Mouse (Mus musculus) forebrain, embryonic 12.5 days (tissue): ENCODE results near the gene Rrm1. TPM values are rescaled to one million over a fixed set of nuclear protein-coding genes. Genes with fewer than 3 reads are reported as not detected.

Source experiments
- ATAC-seq: fragments of 200-750 bp; cut with Nextera tagmentation; 2 replicates; pipeline ENCODE4 v1.8.0; 2017; ENCODE audit warnings: moderate TSS enrichment; ENCODE audit not compliant: low FRiP score
- H3K27ac ChIP-seq: fragments of 300-500 bp; sonication (generic); 2 replicates; pipeline ENCODE4 v1.5.1; 2016; ENCODE audit warnings: mild to moderate bottlenecking
- H3K27me3 ChIP-seq: fragments of 300-500 bp; sonication (generic); 2 replicates; pipeline ENCODE4 v1.6.1; 2016; ENCODE audit warnings: mild to moderate bottlenecking
- H3K36me3 ChIP-seq: fragments of 300-500 bp; sonication (generic); replicated peaks from 2 replicates; pipeline ENCODE4 v1.6.1; 2016; ENCODE audit warnings: mild to moderate bottlenecking
- H3K4me1 ChIP-seq: fragments of 300-500 bp; sonication (generic); 2 replicates; pipeline ENCODE4 v1.6.1; 2016
- H3K4me2 ChIP-seq: fragments of 300-500 bp; sonication (generic); 2 replicates; pipeline ENCODE4 v1.6.1; 2016; ENCODE audit warnings: mild to moderate bottlenecking, moderate library complexity
- H3K4me3 ChIP-seq: fragments of 300-500 bp; sonication (generic); replicated peaks from 2 replicates; pipeline ENCODE4 v1.5.1; 2016; ENCODE audit warnings: mild to moderate bottlenecking
- H3K9ac ChIP-seq: fragments of 300-500 bp; sonication (generic); 2 replicates; pipeline ENCODE4 v1.6.1; 2016; ENCODE audit warnings: mild to moderate bottlenecking
- H3K9me3 ChIP-seq: fragments of 300-500 bp; sonication (generic); 2 replicates; pipeline ENCODE4 v1.6.1; 2016
- WGBS: fragments of 180-500 bp; shearing (Covaris S2); methylation state at CpG from one replicate; pipeline ENCODE4 v1.1.7; 2016; 5-methylcytosine and 5-hydroxymethylcytosine counted together
- polyA plus RNA-seq: library from polyadenylated mRNA; unstranded; fragments of >200 nt; fragmentation: Nextera tagmentation; extraction: Ambion mirVana; gene quantifications from 2 replicates; pipeline ENCODE4 v1.2.1, GENCODE M21; 2016

Gene Rrm1
- polyA plus RNA-seq, 1 experiment from 2014 or later, result 203 TPM

GRCm38 (mm10) chr7:102434344-102434743 lies 7.2 kb upstream of the Rrm1 start:
- Histone ChIP-seq H3K36me3 (peaks cover 7% of the 10 kb centered on the region; the same call in 1 of the 2 replicates), H3K27ac (no peak overlapping the region), H3K4me2 (no peak overlapping the region), H3K9me3 (no peaks in the 10 kb centered on the region), H3K4me1 (no peaks in the 10 kb centered on the region), H3K9ac (no peak overlapping the region), H3K27me3 (no peaks in the 10 kb centered on the region; the same call in 1 of the 2 replicates), H3K4me3 (no peak overlapping the region)
- no peak for ATAC-seq
- 78% methylated on average over 2 of the region's 2 CpGs for whole genome bisulfite sequencing

DNA sequence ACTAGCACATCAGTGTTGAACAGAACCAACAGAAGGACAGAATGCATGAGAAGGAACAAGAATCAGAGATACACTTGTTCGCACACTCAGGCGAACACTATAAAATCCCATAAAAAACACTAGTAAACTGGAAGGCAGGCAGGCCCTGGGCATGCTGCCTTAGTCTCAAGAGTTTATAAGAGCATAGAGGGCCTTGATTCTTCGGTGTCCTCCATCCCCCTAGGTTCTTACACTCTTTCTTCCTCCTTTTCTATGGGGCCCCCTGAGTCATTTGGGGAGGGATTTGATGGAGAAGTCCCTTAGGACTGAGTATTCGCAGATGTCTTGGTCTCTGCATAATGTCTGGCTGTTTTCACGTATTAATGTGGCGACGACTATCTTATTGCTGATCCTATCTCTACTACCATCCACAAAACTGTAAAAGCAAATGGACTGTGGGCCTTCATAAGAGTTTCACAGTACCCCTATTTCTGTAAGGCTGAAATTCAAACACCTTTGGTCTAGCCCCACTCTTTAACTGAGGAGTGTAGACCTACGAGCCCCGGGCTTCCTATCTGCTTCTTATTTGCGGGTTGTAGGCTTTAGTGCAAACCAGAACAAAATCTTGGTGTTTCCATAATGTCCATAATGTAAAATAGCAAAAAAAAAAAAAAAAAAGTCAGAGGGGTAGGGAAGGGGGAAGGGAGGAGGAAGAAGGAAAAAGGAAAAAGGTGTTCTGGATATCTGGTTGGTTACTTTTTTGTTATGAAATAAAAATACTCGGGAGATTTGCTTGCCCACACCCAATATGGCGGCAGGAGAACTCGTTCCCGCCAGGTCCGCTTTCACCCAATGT lies 456 bp upstream of the Rrm1 start:
- Histone ChIP-seq H3K4me3 (peak overlapping the region; percentile 85), H3K4me1 (peaks cover 19% of the 10 kb centered on the region), H3K9ac (no peak overlapping the region), H3K27ac (no peak overlapping the region), H3K4me2 (peak overlapping the region; percentile 60), H3K36me3 (peaks cover 12% of the 10 kb centered on the region), H3K9me3 (no peaks in the 10 kb centered on the region), H3K27me3 (no peaks in the 10 kb centered on the region; the same call in 1 of the 2 replicates)
- peak; percentile 12; the same call in 1 of the 2 replicates for ATAC-seq
- WGBS, result 57% methylated on average over 15 of the region's 15 CpGs

DNA sequence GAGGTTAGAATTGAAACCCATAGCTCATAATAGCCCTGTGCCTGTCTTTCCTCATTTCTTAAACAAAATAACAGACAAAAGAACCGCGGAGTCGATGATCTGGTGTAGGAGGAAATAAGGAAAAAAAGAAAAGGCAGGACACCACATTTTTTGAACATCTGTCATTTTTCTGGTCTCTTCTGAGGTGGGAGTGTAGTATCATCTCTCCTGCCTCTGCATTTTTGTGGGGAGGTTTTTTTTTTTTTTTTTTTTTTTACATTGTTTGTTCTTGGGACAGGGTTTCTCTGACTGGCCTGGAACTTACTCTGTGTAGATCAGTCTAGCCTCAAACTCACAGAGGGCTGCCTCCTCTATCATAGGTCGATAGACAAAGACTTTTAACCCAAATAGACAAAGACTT lies 937 bp downstream of the Rrm1 start:
- WGBS, result 1% methylated on average over 4 of the region's 4 CpGs
- Histone ChIP-seq H3K4me1 (peaks cover 19% of the 10 kb centered on the region), H3K9ac (peak overlapping the region; percentile 94), H3K4me2 (peak overlapping the region; percentile 60), H3K36me3 (peaks cover 25% of the 10 kb centered on the region), H3K27ac (peak overlapping the region; percentile 90; the same call in 1 of the 2 replicates), H3K9me3 (no peaks in the 10 kb centered on the region), H3K4me3 (peak overlapping the region; percentile 85), H3K27me3 (no peaks in the 10 kb centered on the region; the same call in 1 of the 2 replicates)
- no peak for ATAC-seq

DNA sequence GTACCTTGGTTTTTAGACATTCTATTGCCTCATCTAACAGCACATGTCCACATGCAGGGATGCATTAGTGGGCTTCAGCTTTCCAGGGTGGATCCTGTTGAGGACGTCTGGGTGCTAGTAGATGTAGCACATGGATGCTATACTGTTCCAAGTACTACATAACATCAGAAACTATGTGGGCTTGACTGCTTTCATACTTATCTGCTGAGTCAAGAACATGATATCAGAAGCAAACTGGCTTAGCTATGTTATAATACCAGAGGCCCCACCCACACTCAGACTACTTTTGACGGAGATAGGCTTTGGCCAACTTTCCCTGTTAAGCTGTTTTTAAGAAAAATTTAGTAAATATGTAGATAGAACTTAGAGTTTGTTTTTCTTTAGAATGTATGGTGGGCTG lies 2.8 kb downstream of the Rrm1 start:
- 87% methylated on average over 2 of the region's 2 CpGs for WGBS
- no peak for ATAC-seq
- no peak overlapping the region for H3K4me3 ChIP-seq
- H3K27me3 ChIP-seq, result no peaks in the 10 kb centered on the region; the same call in 1 of the 2 replicates
- H3K9ac ChIP-seq, result no peak overlapping the region
- peaks cover 38% of the 10 kb centered on the region for H3K36me3 ChIP-seq
- H3K4me1 ChIP-seq, result peaks cover 19% of the 10 kb centered on the region
- no peak overlapping the region for H3K27ac ChIP-seq
- no peak overlapping the region for H3K4me2 ChIP-seq
- H3K9me3 ChIP-seq, result no peaks in the 10 kb centered on the region

- no peak for ATAC-seq
- peaks cover 58% of the 10 kb centered on the region for H3K36me3 ChIP-seq
These were observed 4.9 kb downstream of the Rrm1 start for GRCm38 (mm10) chr7:102446438-102446837.

DNA sequence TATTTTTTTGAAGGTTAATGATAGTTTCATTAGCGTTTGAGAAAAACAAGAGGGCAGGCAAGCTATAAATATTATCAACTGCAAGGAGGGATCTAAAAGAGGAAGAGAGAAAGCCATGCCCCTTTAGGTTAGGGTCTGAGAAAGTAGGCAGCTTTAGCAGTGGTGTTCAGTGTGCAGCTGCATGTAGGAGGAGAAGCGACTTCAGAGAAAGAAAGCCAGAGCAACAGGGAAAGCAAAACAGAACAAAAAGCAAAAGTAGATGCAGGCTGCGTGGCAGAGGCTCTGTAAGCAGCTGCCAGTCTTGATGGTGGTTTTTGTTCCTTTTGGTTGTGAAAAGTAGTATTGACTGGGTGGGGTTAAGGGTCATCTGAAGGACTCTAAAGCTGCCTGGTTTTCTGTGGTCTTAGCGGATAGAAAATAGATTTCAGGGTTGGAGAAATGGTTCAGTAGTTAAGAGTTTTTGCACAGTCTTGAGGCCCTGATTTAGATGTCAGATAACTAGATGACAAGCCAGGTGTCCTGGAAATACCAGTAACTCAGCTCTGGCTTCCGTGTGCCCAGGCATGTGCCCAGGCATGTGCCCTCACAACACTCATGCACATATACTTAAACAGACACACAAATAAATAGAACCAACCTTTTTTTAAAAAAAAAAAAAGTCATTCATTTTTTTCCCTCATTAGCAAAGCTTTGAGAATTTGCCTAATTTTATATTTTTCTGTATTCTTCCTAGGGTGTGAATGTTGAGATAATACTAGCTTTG lies 17.3 kb downstream of the Rrm1 start:
- H3K4me2 ChIP-seq, result no peak overlapping the region
- H3K27me3 ChIP-seq, result no peaks in the 10 kb centered on the region
- peaks cover 95% of the 10 kb centered on the region for H3K36me3 ChIP-seq
- 80% methylated on average over 5 of the region's 5 CpGs for WGBS
- ATAC-seq, result no peak
- H3K27ac ChIP-seq, result no peak overlapping the region
- no peaks in the 10 kb centered on the region for H3K4me1 ChIP-seq
- H3K4me3 ChIP-seq, result no peak overlapping the region
- H3K9me3 ChIP-seq, result no peaks in the 10 kb centered on the region
- no peak overlapping the region for H3K9ac ChIP-seq

More at GRCm38 (mm10) chr7:102446438-102446837, 4.9 kb downstream of the Rrm1 start:
- no peak overlapping the region for H3K27ac ChIP-seq
- peaks cover 19% of the 10 kb centered on the region for H3K4me1 ChIP-seq
- no peaks in the 10 kb centered on the region for H3K27me3 ChIP-seq
- H3K9me3 ChIP-seq, result no peaks in the 10 kb centered on the region
- no peak overlapping the region for H3K9ac ChIP-seq
- H3K4me2 ChIP-seq, result no peak overlapping the region
- 96% methylated on average over 9 of the region's 9 CpGs for WGBS
- H3K4me3 ChIP-seq, result no peak overlapping the region

DNA sequence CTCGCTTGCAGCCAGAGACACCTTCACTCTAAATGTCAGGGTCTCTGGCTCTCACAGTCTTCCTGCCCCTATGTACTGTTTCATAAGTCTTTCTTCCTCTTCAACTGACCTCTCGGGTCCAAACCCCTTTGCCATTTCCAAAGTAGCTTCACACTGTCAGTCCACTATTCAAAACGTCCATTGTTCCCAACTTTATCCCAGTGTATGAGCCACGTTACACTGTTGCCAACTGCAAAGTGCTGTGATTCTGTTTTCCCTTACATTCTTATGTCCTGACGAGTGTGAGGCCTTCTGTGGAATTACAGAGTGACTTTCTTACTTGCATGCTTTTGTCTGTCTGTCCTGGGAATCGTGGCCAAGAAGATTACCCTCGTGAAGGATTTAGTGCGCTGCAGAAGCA lies 26.1 kb downstream of the Rrm1 start:
- no peak overlapping the region for H3K27ac ChIP-seq
- ATAC-seq, result no peak
- no peak overlapping the region for H3K4me3 ChIP-seq
- H3K4me1 ChIP-seq, result no peaks in the 10 kb centered on the region
- 87% methylated on average over 8 of the region's 8 CpGs for WGBS
- no peak overlapping the region for H3K4me2 ChIP-seq
- no peaks in the 10 kb centered on the region for H3K9me3 ChIP-seq
- H3K9ac ChIP-seq, result no peak overlapping the region
- no peaks in the 10 kb centered on the region for H3K27me3 ChIP-seq
- peaks cover 77% of the 10 kb centered on the region for H3K36me3 ChIP-seq

DNA sequence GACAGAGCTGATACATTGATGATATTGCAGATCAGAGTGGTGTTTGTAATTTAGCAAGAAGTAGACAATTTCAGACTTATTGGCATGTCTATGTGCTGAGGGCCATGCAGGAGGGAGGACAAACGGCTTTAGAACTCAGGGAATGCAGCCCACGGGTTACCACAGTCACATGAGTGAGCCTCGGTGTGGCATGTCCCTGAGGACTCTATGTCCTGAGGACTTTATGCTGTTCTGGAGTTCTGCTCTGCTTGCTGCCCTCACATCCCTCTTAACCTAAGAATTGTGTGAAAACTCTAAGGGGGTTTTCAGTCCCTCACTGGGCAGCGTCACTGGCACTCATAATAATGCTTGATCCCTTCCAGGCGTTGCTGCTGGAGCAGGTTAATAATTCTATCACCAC lies 31.2 kb downstream of the Rrm1 start:
- 76% methylated on average over 5 of the region's 5 CpGs for WGBS
- Histone ChIP-seq H3K4me3 (no peak overlapping the region), H3K4me2 (no peak overlapping the region), H3K36me3 (peaks cover 34% of the 10 kb centered on the region), H3K9ac (no peak overlapping the region), H3K4me1 (no peaks in the 10 kb centered on the region), H3K9me3 (no peaks in the 10 kb centered on the region), H3K27me3 (no peaks in the 10 kb centered on the region), H3K27ac (no peak overlapping the region)
- no peak for ATAC-seq

- WGBS, result 97% methylated on average over 5 of the region's 5 CpGs
- Histone ChIP-seq H3K27me3 (no peaks in the 10 kb centered on the region), H3K9me3 (no peaks in the 10 kb centered on the region), H3K4me2 (no peak overlapping the region), H3K36me3 (peaks cover 6% of the 10 kb centered on the region; the same call in 1 of the 2 replicates), H3K9ac (no peak overlapping the region), H3K4me1 (no peaks in the 10 kb centered on the region), H3K27ac (no peak overlapping the region), H3K4me3 (no peak overlapping the region)
- no peak for ATAC-seq
These were observed 35.1 kb downstream of the Rrm1 start for GRCm38 (mm10) chr7:102476601-102477000.

- no peaks in the 10 kb centered on the region for H3K4me1 ChIP-seq
- no peak for ATAC-seq
- H3K9me3 ChIP-seq, result no peaks in the 10 kb centered on the region
- no peak overlapping the region for H3K4me3 ChIP-seq
- no peaks in the 10 kb centered on the region for H3K27me3 ChIP-seq
- no peak overlapping the region for H3K9ac ChIP-seq
- no peak overlapping the region for H3K4me2 ChIP-seq
- H3K36me3 ChIP-seq, result peaks cover 6% of the 10 kb centered on the region; the same call in 1 of the 2 replicates
- 76% methylated on average over 11 of the region's 11 CpGs for whole genome bisulfite sequencing
- H3K27ac ChIP-seq, result no peak overlapping the region
These were observed 35.9 kb downstream of the Rrm1 start for GRCm38 (mm10) chr7:102477377-102477776.

GRCm38 (mm10) chr7:102478425-102478824 lies 36.9 kb downstream of the Rrm1 start:
- peaks cover 6% of the 10 kb centered on the region; the same call in 1 of the 2 replicates for H3K36me3 ChIP-seq
- no peak overlapping the region for H3K9ac ChIP-seq
- no peak overlapping the region for H3K4me3 ChIP-seq
- ATAC-seq, result no peak
- H3K4me1 ChIP-seq, result no peaks in the 10 kb centered on the region
- H3K9me3 ChIP-seq, result no peaks in the 10 kb centered on the region
- no peaks in the 10 kb centered on the region for H3K27me3 ChIP-seq
- no peak overlapping the region for H3K27ac ChIP-seq
- no peak overlapping the region for H3K4me2 ChIP-seq
- WGBS, result 95% methylated on average over 4 of the region's 4 CpGs

- peaks cover 6% of the 10 kb centered on the region; the same call in 1 of the 2 replicates for H3K36me3 ChIP-seq
- H3K4me3 ChIP-seq, result no peak overlapping the region
- no peak for ATAC-seq
- WGBS, result 87% methylated on average over 3 of the region's 3 CpGs
- no peak overlapping the region for H3K27ac ChIP-seq
- no peaks in the 10 kb centered on the region for H3K27me3 ChIP-seq
- no peak overlapping the region for H3K4me2 ChIP-seq
- H3K4me1 ChIP-seq, result no peaks in the 10 kb centered on the region
- H3K9ac ChIP-seq, result no peak overlapping the region
- H3K9me3 ChIP-seq, result no peaks in the 10 kb centered on the region
These were observed 37.4 kb downstream of the Rrm1 start for GRCm38 (mm10) chr7:102478926-102479325.
